ENCODE assay signal across 9 mouse cellular contexts in the genomic region with DNA sequence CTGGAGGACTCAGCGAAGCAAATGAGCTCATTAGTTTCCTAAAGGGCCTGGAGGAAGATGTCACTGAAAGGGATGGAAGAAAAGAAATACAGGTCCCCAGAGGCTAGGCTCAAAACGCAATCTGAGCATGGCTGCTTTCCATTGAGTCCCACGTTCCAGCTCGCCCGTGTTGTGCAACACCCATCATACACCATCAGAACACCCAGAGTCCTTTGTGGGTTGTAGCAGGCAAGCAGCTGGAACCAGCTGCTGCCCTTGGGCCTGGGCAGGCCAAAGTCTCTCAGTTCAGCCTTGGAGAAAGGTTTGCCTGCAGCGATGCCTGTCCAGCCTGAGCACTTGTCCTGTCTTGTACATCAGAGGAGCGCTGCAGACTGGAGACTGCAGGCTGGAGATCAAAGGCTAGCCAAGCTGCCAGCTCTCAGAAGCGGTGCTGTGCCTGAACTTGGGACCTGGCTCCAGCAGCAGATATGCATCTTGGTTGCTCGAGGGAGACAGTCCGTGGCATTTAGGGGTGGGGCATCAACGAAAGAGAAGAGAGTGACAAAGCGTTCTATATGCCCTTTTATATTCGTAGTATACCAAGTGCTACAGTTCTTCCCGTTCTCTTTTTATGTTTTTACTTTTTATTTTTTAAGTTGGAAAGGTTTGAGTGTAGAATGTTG. TPM values are rescaled to one million over a fixed set of nuclear protein-coding genes. Genes with fewer than 3 reads are reported as not detected.
DNase-seq lines count a peak whose midpoint lies in the region; ATAC-seq and TF ChIP-seq lines count a peak whose summit lies in the region.
"Had no signal": no experiment of that assay in that cellular context is flagged by ENCODE, and none has a peak within 500 bp of the region (broad histone marks: within the 10 kb centered on the region; RNA-seq: fewer than 3 reads in every experiment).

No protein-coding gene starts in this region.

- DNase-seq in heart, adult 2 months, result peak; percentile 65 to 84
- DNase-seq in gastrocnemius, postnatal 36 days, result peak; percentile 44 to 60
- peak; percentile 81 for DNase-seq in kidney, postnatal 14 days
- DNase-seq in skeletal muscle tissue, adult 2 months (ENCODE audit: low read depth, low spot score), result peak; percentile 84
- DNase-seq in left cerebral cortex, adult 8-10 months (ENCODE audit: low spot score in 2 of 2), result no peak
- DNase-seq in T-cell, adult 2 months (ENCODE audit: low spot score), result no peak
- DNase-seq in B cell, adult 2 months, result no peak
- DNase-seq: retina, postnatal 1 day had no signal

- H3K4me3 ChIP-seq in heart, adult 2 months, result no peak overlapping the region
- no peak overlapping the region for H3K4me3 ChIP-seq in heart, embryonic 11.5 days (ENCODE audit: low read depth, low read length)

- H3K27ac ChIP-seq in heart, adult 2 months, result peak overlapping the region; percentile 40; the same call in 1 of the 2 replicates
- no peak overlapping the region for H3K27ac ChIP-seq in heart, embryonic 11.5 days (ENCODE audit: low read depth, low read length)

- H3K9ac ChIP-seq in heart, adult 2 months (ENCODE audit: low read depth, low read length), result no peak overlapping the region
- H3K9ac ChIP-seq in heart, embryonic 11.5 days (ENCODE audit: low read depth, low read length), result no peak overlapping the region

- TF ChIP-seq CTCF in heart, adult 2 months (IDR thresholded peaks at IDR 0.05), result no peak

- no peaks in the 10 kb centered on the region for H3K9me3 ChIP-seq in heart, embryonic 11.5 days (replicated peaks; ENCODE audit: control insufficient read depth, low read length)

- H3K79me2 ChIP-seq in heart, adult 2 months (replicated peaks; ENCODE audit: control insufficient read depth, insufficient read depth, low read length), result no peaks in the 10 kb centered on the region

- H3K4me1 ChIP-seq in heart, adult 2 months (ENCODE audit: control insufficient read depth, insufficient read depth, low read length), result no peaks in the 10 kb centered on the region
- no peaks in the 10 kb centered on the region; the same call in 1 of the 2 replicates for H3K4me1 ChIP-seq in heart, embryonic 11.5 days (ENCODE audit: control insufficient read depth, insufficient read depth, low read length)

- WGBS in heart, adult 2 months, result 64% methylated on average over 14 of the region's 14 CpGs
- 69% methylated on average over 14 of the region's 14 CpGs for WGBS in heart, embryonic 11.5 days (ENCODE audit: insufficient replicate concordance)

- ATAC-seq in heart, embryonic 11.5 days (replicated peaks; ENCODE audit: insufficient number of reproducible peaks, low FRiP score, low TSS enrichment), result no peak

- no peak overlapping the region for H3K4me2 ChIP-seq in heart, embryonic 11.5 days

- intact Hi-C loops in heart, adult 2 months (cut with DNase I), result no loop called here
- intact Hi-C loops in gastrocnemius, postnatal 36 days (cut with DNase I), result no loop called here

- TF ChIP-seq POLR2A in heart, adult 2 months (IDR thresholded peaks at IDR 0.05; ENCODE audit: insufficient read depth, low read depth, low read length), result no peak

- no peaks in the 10 kb centered on the region for H3K27me3 ChIP-seq in heart, adult 2 months (ENCODE audit: control insufficient read depth, insufficient read depth, low read length)
- H3K27me3 ChIP-seq in heart, embryonic 11.5 days (ENCODE audit: control insufficient read depth, insufficient read depth, low read length), result no peaks in the 10 kb centered on the region

- peak; percentile 87 for TF ChIP-seq EP300 in heart, adult 2 months (IDR thresholded peaks at IDR 0.05; ENCODE audit: insufficient read depth, low read depth, low read length)

- no peaks in the 10 kb centered on the region for H3K36me3 ChIP-seq in heart, adult 2 months (ENCODE audit: control insufficient read depth, insufficient read depth, low read length)
- H3K36me3 ChIP-seq in heart, embryonic 11.5 days (ENCODE audit: control insufficient read depth, insufficient read depth, low read length), result no peaks in the 10 kb centered on the region; the same call in 1 of the 2 replicates

RNA-seq across cellular contexts. Expression of gene Ccng2, which starts 15.5 kb away (rescaled TPM):
- 10 to 100 TPM; 12.3 to 13.5 TPM for total RNA-seq in heart, adult 2 months (2021)
- 7.2 and 13.3 TPM in 2 replicates for polyA plus RNA-seq in heart, adult 2 months (2012; rRNA removed)
- 39.5 and 44.0 TPM in 2 replicates for polyA plus RNA-seq in heart, embryonic 11.5 days (2014; fragmentation: Nextera tagmentation; extraction: Ambion mirVana)
- 10 to 100 TPM; 11.3 to 12.0 TPM for total RNA-seq in gastrocnemius, postnatal 36 days (2021)
- 10 to 100 TPM; 35.5 to 39.6 (median 38.0) TPM for total RNA-seq in left cerebral cortex, adult 8-10 months (2022)

Comparison
In these comparisons a context has a peak if more than half of its experiments do, and no peak if none do; other contexts are left out.
1. DNase-seq: peak in heart, adult 2 months (2 of 2), gastrocnemius, postnatal 36 days (2 of 2), kidney, postnatal 14 days (single experiment) and skeletal muscle tissue, adult 2 months (single experiment); none in left cerebral cortex, adult 8-10 months (0 of 2), T-cell, adult 2 months (single experiment) and B cell, adult 2 months (0 of 2).